Mouse (Mus musculus) heart, postnatal 36 days (tissue): ENCODE results near the gene Ppp1r1c. TPM values are rescaled to one million over a fixed set of nuclear protein-coding genes. Genes with fewer than 3 reads are reported as not detected.
A peak's percentile ranks its signal among the peaks of the same experiment; 100 is the strongest.

Source experiments
- DNase-seq, 2 experiments: peaks; one replicate each; pipeline ENCODE4 v3.0.0; 2021 to 2022
- intact Hi-C: fragments of 180-260 bp; cut with DNase I; formaldehyde crosslinking; loops from one replicate; pipeline ENCODE4 v1.15.1; 2025
- total RNA-seq, 2 experiments: library from RNA; stranded (reverse); gene quantifications; 2 replicates each; pipeline ENCODE4 v1.2.3; 2021

Gene Ppp1r1c
- total RNA-seq, 2 experiments from 2014 or later = not detected

DNA sequence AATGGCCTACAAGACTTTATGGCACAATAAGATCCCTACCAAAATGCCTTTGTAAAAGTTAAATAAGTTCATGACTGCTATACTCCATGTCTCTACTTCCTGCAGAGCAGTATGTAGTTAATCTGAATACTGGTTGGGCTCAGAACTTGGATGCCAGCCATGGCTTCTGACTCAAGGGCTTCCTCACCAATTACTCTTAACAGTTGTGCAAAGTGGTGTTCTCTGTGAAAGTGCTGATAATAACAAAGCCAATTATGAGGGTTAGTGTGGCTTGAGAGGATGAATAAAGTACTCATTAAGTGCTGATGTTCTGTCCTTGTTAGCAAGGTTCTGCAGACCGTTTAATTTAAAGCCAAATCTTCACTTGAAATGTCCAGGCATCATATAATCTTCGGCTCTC is 31.4 kb downstream of the Ppp1r1c start:
- peak in 1 of 2 experiments; percentile 4 for DNase-seq
- intact Hi-C loops = no loop called here

DNA sequence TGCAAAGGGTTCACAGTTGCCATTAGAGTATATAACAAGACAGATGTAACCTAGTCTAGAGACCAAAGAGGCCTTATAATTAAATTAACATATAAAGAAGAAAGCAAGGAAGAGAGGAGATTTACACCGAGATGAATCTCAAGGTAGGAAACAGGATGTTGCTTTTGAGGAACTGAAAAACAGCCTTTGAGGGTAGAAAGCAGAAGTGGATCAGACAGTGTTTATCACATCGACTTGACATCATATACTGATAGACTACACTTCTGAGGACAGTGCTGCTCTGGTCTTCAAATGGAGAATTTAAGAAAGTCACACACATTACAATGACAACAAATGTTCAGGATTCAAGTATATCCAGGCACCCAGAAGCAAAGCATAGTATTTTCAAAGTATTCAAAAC is 34.4 kb downstream of the Ppp1r1c start:
- DNase-seq = no peak
- intact Hi-C loops = no loop called here

DNA sequence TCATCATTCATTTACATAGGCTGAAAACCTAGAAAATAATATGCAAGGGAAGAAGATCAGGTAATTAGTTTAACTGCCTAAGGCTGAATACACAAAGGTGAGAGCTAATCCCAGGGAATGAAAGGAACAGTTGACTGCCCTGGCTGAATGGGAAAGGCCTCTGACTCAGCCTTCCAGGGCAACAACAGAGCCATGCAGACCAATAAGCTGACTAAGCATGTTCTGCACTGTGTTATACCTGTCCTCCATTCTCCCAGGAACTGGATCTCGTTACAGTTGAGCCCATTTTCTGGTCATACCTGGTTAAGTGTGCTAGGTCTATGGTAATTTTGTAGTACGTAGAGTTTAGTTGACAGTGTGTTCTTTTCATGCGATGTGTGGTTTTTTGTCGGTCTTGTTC is 36.6 kb downstream of the Ppp1r1c start:
- DNase-seq = no peak
- intact Hi-C loops = no loop called here

DNA sequence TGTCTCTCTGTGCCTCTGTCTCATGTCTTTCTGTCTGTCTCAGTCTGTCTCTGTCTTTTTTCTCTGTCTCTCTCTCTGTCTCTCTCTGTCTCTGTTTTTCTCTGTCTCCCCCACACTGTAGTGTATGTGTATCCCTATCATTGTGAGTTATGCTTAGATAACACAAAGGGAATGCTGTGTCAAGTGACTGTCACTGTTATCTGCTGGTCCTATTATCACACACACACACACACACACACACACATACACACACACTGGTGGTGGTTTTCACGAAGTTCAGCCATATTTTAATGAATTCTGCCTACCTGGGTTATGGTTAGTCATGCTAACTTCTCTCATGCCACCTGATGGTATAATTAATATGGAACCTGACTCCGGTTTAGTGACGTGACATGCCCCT is 44.1 kb downstream of the Ppp1r1c start:
- no peak for DNase-seq
- intact Hi-C loops = no loop called here

DNA sequence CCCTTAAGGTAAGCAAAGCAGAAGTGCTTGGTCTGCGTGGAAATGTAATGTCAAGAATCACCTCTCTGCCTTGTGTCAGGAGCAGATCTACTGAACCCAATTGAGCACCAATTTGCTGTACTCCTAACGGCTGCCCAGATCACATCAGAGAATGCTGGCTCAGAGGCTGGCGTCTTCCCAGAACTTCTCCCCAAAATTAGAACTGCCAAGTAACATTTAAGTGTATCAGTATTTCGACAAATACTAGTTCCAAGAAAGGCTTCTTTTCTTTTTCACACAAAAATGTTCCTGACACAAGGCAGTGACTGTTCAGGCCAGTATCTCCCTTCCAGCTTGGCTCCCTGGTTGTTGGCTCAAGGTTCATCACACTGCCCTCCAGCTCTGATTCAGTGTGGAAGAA is 52.4 kb downstream of the Ppp1r1c start:
- peak; percentile 7 to 16 for DNase-seq
- intact Hi-C loops = no loop called here

DNA sequence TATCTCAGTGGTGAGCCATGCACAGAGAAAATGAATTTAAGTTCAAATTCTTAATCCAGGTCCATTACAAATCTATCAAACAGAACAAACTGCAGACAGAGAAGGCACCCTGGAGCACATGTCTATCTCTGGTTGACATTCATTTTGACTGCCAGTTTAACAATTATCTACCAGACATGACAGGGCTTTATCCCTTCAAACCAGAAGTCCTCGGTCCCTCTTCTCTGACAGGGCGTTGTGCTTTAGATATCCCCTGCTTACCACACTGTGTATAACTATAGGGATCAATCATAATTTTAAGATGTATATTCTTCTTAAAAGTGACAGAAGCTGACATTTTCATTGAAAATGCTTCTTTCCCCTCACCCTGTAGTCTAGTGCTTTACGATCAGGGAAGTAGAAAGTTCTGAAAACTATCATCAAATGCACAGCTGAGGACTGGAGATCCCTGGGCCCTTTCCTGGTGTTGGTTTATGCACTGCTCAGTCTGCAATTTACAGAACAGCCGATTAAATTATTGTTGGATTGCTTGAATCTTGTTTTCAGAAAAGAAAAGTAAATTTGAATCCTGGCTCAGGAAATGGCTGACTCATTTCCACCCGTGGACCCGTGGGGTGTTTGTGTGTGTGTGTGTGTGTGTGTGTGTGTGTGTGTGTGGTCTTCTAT is 55.3 kb downstream of the Ppp1r1c start:
- intact Hi-C loops = no loop called here
- DNase-seq = no peak

DNA sequence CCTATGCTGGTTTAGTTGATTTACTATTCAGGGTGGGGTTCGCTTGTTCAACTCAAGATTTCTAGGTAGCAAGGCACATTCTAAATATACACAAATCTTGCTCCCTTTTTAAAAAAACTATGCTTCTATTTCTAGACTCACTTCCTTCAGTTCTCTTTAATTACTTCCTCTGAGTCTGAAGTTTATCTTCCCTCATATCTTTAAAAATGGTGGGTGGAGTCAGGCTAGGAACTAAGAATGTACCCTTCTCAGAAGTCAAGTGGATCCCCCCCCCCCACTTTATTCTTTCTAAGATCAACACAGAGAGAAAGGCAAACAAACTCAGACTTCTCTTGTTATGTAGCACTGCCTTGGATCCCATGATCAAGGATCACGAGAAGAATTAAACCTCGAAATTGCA is 57.5 kb downstream of the Ppp1r1c start:
- DNase-seq = no peak
- intact Hi-C loops = no loop called here

DNA sequence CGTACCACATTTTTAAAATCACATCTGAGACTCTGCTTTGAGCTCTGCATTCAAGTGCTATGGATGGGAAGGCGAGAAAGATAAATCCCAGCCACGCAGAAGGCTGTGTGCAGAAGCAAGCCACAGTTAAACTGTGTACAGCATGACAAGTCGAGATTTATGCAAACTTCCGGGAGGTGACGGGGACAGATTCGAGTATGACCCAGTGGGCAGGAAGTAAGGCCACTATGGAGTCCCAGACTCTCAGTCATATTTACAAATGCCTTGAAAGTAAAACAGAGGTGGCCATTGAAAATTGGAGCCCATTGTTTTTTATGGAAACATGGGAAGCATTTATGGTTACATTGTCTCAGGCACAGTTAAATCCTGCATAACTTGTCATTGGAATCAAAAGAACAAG is 58.1 kb downstream of the Ppp1r1c start:
- DNase-seq = no peak
- intact Hi-C loops = no loop called here

DNA sequence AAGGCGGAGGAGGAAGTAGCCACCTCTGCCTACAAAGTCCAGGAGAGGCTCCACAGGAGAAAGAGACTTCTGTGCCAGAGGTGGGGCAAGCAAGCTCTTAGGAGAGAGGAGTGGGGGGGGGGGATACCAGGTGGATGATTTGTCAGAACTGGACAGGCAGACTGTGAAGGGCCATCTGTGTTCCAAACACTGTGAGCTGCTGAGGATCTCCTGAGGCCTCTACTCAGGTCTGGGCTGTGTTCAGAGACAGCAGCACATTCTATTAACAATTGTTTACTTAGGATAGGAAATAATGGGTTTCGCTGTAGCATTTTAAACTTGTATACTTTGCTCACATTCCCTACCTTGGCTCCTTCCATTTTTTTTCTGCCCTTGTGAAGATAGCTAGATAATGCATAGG is 61.0 kb downstream of the Ppp1r1c start:
- intact Hi-C loops = no loop called here
- DNase-seq = no peak

DNA sequence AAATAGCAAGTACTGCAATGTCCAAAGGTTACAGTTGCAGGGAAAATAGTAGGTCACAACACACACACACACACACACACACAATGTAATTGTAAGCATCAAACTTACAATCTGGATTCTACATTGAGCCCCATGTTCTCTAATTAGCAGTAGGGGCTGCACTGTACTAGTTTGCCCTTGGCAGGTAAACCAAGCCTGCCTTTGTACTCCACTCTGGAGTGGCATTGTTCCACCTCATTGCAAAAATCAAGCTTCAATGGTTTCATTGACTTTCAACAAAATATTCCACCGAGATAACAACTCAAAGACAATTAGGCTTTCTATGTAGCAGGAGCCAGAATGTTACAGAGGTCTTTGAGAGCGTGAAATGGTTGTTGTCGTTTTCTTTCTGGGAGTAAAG is 62.7 kb downstream of the Ppp1r1c start:
- intact Hi-C loops = loop anchor here (5.0 kb wide), 1 partner anchor 123 kb away; no protein-coding TSS in a partner anchor
- DNase-seq = no peak

DNA sequence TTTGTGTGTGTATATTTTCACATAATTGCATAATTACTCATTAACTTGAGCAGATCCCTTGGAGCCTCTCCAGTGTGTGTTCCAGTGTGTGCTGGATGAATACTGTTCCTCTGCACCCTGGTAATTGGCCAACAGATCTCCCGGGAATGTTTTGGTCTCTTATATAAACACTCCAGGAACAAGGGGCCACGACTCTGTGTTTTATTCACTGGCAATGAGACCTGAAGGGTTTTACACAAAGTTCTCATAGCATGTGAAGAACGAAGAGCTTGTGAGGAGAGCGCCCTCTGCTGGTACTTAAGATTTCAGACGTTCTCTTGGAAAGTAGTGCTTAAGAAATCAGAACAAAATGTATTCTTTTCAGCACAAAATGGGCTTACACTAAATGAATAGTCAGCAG is 66.8 kb downstream of the Ppp1r1c start:
- intact Hi-C loops = loop anchor here (1.0 to 5.0 kb wide), 2 partner anchors 127 to 262 kb away; no protein-coding TSS in a partner anchor
- DNase-seq = peak; percentile 69 to 77

DNA sequence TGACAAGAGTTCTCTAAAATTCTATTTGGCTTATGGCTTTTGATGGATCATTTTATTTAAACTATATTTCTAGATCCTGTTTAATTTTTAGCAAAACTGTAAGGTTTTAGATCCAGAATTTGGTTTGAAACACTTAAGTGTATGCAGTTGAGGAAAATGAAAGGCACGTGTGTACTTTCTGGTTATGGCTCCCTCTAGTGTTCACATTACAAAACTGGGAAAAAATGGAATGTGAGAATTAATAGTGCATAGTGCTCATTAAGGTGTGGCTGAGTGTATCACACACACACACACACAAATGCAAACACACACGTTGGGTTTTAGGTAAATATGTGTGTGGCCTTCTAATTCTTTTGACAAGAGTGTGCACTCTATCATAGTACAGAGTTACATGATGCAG is 70.2 kb downstream of the Ppp1r1c start:
- no peak for DNase-seq
- intact Hi-C loops = no loop called here

DNA sequence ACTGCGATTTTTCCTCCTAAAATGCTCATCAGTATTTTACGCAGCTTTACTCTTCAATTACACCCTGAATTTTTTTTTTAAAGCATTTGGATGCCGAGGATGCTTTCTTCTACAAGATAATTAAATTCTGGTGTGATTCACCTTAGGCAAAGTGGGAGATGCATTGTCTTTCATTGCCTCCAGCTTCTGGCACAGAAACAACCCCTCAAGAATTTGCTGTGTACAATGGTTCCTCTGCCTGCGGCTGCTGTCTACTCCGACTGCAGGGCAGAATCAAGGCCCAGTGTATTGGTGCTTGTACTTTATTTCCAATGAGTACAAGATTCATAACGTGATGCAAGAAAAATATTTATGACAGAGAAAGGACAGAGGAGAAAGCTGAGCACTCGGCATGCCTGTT is 73.2 kb downstream of the Ppp1r1c start:
- no peak for DNase-seq

DNA sequence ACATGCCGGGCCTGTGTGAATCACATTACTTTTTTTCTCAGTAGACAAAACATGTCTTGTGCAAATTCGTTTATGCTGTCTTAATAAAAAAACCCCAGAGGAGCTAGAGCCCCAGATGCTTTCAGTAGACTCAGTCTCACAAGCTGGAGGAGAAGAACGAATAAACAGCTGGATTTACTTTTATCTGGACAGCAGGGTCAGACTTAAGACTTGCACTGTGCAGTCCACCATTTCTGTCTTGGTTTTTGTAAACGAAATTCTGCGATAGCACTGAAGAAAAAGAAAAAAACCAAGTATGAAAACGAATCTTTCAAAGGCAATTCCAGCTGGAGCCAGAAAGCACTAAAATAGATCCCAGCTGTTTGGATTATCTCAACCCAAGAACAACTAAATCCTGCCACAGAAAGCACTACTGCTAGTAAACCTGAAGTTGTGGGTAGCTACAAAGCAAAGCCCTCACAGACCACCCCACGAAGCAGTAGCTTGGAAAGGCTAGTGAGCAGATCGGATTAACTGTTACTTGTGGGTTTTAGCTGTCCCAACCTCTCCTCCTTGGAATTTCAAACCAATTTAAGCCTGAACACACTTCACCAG is 78.1 kb downstream of the Ppp1r1c start:
- DNase-seq = peak in 1 of 2 experiments; percentile 7
- intact Hi-C loops = no loop called here

More for the DNA sequence above, 73.2 kb downstream of the Ppp1r1c start:
- intact Hi-C loops = no loop called here

DNA sequence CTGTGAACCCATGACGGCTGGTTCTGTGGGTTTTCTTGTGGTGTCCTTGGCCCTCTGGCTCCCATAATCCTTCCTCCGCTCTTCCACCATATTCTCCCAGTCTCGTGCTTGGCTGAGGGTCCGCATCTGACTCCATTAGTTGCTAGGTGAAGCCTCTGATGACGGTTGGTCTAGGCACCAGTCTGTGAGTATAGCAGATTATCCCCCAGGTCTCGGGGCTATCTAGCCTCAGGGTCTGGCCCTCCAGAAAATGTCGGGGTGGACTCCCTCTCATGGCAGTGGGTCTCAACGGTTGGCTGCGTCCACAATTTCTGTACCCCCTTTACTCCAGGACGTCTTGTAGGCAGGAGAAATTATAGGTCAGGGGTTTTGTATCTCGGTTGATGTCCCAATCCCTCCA is 78.9 kb downstream of the Ppp1r1c start:
- intact Hi-C loops = no loop called here
- no peak for DNase-seq

DNA sequence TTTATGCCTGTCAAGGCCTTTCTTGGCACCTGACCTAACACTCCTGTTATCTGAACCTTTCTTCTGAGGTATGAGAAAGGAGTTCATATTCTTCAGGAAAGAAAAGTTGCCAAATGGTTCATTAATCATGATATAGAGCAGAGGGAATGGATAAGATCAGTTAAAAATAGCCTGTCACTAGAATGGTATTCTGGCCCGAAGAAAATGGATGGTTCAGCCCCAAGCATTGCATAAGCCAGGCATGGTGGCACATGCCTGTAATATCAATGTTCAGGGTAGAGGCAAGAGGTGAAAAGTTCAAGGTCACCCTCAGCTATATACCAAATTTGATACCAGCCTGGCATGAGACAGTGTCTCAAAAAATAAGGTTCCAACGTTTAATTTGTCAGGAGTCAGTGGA is 85.6 kb downstream of the Ppp1r1c start:
- intact Hi-C loops = no loop called here
- no peak for DNase-seq

DNA sequence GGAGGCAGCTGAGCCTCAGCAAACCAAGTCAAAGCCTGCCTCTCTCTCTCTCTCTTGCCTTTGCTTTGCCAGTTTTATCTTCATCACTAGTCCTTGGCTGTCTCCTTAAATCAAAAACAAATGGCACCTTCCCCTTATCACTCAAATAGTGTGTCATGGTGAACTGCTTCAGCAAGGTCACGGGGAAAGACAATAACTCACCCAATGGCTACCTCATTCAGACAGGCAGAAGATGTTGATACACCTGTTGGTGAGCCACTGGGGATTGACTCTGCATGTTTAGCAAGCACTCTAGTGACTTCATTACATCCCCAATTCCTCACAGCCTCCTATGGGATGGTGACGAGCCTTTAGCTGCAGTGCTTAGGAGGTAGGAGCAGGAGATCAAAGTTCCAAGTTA is 89.9 kb downstream of the Ppp1r1c start:
- intact Hi-C loops = no loop called here

DNA sequence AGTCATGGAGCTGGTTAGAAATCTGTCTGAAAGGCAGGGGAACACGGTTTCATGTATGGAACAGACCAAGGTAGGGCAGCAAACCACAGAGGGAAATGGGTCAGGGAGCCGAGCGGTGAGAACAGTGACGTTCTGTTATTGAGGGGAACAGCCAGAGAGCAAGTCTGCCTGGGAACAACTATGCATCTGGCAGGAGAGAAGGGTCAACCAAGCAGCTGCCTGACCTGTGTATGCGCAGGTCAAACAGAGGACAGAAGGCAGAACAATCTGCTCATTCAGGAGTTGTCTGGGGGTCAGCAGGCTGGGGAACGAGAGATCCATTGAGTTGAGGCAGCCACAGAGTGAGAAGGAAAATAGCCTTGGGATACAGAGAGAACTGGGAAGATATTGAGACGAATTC is 91.0 kb downstream of the Ppp1r1c start:
- no peak for DNase-seq

More for the DNA sequence above, 89.9 kb downstream of the Ppp1r1c start:
- no peak for DNase-seq

DNA sequence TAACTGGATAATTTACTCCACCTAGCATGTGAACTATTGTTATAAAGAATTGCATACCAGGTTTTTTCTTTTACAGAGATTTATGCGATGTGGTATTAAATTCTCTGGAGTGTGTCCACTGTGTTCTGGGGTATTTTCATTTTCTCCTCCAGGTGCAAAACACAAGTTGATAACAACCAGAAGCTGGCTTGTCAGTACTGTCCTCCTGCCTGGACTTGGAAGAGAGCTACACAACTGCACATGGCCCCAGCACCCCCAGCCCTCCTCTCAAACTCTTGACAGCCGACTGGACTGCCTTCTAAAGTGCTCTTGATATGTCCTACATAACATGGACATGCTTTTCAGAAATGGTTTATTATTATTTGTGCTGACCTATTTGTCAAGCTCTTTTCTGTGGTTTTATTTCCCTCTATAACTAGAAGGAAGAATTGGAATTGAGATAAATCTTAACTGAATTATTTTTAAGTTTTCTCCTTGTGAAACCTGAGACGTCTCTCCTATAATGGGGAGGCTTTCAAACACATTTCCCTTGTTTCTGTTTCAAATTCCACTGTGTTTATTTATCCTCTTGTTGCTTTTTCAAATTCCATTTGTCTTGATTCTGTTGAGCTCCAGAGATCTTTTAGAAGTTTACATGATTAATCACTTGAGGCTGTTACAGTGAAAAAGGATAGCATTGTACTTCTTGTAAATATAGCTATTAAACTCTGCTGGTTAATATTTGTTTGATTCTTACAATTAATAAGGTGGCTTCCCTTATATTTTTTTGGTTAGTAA is 108.3 kb downstream of the Ppp1r1c start:
- DNase-seq = no peak
- intact Hi-C loops = no loop called here

More for the DNA sequence above, 91.0 kb downstream of the Ppp1r1c start:
- intact Hi-C loops = no loop called here

DNA sequence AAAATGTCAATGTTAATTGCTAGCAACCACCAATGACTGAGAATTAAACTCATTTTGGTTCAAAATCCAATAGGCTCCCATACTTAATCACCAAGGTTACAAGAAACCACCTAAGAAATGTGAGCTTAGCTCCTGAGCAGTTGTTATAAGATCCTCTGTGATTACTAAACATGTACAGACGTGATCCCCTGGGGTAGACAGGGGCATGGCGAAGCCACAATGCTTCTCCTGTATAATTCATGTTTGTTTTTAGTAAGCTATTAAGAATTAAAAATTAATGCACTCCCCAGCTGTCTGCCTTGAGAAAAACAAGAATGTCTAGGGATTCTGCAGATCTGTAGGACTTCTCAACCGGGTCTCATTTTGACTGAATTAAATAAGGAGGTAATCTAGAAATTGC is 112.0 kb downstream of the Ppp1r1c start:
- no peak for DNase-seq
- intact Hi-C loops = no loop called here

DNA sequence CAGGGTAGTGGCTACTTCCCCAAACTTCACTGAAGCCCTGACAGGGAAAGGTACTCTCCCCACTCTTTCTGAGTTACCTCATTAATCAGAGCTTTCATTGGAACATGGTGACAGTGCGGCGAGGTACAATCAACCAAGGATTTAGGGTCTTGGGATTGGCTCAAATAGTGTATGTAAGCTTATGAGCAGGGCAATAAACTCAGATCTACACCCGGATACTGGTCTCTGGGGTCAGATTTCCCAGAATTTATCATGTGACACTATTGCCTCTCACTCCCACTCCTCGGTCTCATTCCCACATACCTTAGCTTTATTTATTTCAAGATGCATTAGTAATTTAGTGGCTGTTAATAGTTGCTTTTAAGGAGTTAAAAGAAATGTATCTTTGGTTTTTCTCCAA is 118.3 kb downstream of the Ppp1r1c start:
- no peak for DNase-seq
- intact Hi-C loops = no loop called here

DNA sequence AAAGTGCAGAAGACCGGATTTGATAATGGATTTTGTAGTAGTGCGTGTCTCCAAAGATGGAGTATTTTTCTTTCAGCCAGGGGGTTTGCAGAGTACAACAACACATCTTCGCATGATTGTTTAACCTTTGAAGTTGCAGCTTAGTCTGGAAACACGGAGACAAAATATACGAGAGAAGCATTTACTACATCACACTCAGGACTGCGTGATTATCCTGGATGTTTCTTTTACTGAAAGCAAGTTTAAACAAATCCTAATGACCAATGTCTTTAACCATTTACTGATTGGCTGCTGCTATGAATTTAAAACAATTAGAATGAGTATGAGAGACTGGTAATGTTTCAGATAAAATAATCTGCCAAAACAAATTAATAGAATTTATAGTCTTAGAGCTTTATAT is 131.5 kb downstream of the Ppp1r1c start:
- no peak for DNase-seq
- intact Hi-C loops = no loop called here
